Mouse (Mus musculus) neutrophil, adult 65 days (primary cell): ENCODE data around the gene Tmc4. TPM values are rescaled to one million over a fixed set of nuclear protein-coding genes. Genes with fewer than 3 reads are reported as not detected.

Experiments
- total RNA-seq: library from RNA; stranded (reverse); gene quantifications from 2 replicates; pipeline ENCODE4 v1.2.4, GENCODE M21; 2023

Tmc4 gene
- 18.1 and 19.3 TPM in 2 replicates for total RNA-seq

DNA sequence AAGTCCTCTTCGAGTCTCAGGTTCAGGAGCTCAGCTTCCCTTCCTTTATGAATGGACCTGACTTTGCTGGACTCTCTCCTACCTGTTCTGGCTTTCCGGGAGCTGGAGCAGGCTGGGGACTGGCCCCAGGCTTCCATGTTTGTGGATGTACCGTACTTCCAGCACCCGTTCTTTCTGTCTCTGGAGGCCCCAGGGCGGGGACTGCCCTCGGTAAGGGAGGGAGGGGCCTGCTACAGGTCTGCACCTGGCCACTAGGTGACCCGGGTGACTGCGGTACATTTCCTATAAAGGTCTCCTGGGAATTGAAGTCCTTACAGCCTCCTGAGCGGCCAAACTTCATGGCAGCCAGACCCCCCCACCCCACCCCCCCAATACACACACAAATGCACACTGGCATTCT lies at the start of gene Tmc4:
Gene Tmc4, minus strand, starts transcription at position 212 of the 400 bp plus-strand sequence.

DNA sequence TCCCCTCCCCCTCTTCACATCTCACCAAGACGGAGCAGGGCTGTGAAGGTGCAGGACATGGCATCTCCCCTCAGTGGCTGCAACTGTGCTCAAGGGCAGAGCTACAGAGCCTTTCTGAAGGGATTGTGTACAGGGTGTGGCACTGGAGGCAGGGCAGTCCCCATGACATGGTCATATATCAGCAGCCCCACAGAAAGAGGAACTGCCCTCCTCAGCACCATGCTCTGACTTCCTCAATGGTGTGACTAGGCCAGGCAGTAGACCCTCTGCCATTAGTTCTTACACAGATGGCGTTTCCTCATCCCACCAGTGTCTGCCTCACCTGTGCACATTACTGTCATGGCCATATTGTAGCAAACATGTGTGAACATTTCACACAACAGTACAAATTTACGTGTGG lies 42.9 kb upstream of the Tmc4 start, which contains the start of gene Pirb:
Gene Pirb, minus strand, starts transcription at position 124 of the 400 bp plus-strand sequence.

DNA sequence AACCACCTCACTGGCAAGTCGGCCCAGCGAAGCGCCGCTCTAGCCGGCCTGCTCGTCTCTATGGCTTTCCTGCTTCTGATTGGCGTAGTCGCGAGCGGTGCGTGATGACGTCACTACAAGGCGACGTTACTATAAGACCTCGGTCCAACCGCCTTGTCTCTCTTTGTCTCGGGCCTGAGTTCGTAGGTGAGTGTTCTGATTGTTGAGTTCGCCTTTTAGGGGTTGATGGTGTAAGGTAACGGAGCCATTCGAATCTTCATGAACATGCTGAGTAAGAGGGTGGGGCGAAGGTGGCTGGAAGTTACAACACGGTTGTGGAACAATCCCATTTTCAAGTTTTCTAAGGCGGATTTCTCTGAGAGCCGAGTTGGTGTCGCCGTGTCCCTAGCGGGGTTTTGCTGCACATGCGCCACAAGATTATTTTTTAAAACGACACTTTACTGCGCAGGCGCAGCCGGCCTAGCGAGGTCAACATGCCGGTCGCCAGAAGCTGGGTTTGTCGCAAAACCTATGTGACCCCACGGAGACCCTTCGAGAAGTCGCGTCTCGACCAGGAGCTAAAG lies 26.6 kb upstream of the Tmc4 start, which contains the start of gene Rps9:
Gene Rps9, plus strand, starts transcription at position 115 of the 563 bp plus-strand sequence.

DNA sequence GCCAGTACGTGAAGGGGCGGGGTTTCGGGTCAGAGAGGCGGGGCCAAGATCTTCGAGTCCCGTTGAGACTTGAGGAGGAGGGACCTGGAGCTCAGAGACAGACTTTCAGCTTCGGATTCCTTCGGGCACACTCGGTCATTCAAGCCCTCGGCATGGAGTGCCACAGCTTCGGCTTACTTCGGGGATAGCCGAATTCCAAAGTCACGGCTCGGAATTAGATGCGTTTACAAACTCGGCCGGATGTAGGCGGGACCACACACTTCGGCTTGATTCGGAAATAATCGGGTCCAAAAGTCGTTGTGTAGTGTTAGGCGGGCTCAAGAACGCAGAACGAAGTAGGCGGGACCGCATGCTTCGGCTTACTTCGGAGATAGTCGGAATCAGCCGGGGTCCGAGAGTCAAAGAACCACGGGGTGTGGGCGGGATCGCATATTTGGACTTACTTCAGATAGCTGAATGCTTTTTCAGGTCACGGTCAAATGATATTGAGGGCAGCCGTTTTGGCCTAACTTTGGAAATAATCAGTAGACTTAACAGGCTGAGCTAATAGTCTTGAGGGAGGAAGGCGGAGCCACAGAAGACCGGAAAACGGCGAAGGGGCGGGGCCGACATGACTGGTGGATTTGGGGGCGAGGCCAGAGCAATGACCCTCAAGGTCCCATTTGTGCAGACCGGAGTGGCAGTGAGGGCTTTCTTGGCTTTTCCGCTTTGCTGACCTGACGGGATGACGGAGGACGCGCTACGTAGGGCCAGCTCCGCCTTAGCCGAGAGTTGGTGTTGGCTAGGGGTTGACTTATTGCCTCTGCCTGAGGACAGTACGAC lies 15.8 kb upstream of the Tmc4 start, which contains the start of gene Mboat7:
Gene Mboat7, minus strand, starts transcription at position 537 of the 822 bp plus-strand sequence.

DNA sequence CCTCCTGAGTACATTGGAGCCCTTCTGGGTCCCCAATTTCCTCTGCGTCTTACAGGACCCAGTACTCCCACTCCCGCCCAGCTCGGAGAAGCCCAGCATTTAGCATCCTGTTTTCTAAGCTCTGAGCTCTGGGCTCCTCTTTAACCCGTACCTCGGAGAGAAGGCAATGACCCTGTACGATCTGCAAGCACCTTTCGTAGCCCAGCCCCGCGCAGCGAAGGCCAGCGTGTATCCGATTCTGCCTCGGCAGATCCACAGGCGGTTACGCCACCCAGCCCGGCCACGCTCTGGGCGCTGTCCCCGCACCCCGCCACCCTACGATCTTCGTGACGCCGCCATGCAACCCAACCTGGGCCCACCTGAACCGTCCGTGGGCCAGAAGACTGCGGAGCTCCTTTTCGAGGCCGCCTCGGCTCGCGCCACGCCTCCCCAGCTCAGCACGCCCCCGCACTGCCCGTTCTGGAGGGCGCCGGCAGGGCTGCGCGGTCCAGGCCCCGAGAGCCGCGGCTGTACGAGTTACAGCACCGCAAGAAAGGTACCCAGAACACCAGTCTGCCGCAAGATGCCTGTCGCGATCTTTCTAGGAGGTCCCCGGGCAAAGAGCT lies 15.1 kb upstream of the Tmc4 start, which contains the start of gene Tsen34:
Gene Tsen34, plus strand, starts transcription at position 482 of the 605 bp plus-strand sequence.

DNA sequence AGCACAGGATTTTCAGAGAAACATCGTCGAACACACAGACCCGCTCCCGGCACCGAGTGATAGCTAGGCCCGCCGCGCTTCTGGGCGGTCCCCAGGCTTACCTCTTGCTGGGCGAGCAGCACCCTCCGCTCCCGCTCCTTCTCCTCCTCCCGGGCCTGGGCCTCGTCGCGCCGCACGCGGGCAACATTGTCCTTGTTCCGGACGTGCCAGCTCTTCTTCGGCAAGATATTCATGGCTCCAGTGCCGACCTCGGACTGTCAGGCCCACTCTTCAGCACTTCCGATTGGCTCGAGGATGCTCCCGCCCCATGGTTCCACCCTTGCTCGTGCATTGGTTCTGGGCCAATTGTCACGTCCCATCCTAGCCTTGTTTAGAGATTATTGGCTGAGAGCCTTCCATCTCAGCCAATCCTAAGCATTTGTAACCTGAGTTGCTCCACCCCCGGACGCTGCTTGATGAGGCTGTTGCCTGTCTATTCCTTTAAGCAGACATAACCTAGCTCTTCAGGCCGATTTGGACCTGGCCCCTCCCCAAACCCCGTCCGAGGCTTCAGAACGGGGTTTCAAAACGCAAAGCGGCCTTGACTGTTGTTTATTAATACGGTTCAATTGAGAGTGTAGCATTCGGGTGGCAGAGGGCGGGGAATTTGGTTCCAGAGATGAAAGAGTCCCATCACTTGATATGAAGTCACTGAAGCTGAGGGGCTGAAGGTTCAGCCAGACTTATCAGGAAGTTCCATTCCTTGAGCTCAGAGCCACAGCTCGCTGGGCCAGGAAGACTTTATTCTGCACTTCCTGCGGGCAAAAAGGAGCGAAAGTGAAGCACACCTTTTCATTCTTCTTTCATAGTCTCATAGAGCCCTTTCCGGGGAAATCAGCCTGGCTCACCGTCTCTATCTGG lies 11.9 kb downstream of the Tmc4 start, which contains the start of gene Leng1:
Gene Leng1, minus strand, starts transcription at position 626 of the 900 bp plus-strand sequence.

DNA sequence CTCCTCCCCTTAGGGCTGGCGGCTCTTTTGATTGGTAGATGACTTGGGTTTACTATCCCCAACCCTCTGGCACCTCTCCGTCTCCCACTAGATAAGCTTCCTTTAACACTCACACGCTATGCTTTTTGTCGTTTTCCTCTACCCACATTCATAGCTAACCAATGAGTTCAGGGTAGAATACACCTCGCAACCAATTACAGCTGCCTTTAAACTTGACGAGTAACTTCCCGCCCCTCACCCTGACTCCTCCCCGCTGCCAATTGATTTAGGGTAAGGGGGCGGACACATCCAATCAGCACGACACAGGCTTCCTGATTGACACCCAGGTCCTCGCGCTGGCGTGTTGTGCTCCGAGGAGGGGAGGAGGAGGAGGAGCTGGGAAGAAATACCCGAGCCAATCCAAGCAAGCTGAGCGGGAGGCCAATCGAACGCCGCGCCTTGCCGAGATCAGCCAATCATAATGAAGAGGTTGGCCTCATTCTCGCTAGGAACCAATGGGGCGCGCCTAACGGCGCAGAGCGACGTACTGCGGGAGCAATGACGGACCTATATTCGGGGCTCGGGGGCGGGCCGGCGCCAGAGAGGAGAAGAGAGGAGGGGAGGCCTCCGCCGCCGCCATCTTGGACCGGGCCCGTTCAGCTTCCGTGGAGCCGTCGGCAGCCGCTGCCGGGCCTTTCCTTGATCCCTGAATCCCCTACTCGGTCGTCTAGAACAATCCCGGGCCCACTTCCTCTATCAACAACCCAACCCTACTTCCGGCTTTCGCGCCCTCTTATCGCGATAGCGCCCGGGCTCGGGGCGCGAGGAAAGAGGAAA lies 32.5 kb downstream of the Tmc4 start, which contains the start of gene Cnot3:
Gene Cnot3, plus strand, starts transcription at position 597 of the 816 bp plus-strand sequence.

DNA sequence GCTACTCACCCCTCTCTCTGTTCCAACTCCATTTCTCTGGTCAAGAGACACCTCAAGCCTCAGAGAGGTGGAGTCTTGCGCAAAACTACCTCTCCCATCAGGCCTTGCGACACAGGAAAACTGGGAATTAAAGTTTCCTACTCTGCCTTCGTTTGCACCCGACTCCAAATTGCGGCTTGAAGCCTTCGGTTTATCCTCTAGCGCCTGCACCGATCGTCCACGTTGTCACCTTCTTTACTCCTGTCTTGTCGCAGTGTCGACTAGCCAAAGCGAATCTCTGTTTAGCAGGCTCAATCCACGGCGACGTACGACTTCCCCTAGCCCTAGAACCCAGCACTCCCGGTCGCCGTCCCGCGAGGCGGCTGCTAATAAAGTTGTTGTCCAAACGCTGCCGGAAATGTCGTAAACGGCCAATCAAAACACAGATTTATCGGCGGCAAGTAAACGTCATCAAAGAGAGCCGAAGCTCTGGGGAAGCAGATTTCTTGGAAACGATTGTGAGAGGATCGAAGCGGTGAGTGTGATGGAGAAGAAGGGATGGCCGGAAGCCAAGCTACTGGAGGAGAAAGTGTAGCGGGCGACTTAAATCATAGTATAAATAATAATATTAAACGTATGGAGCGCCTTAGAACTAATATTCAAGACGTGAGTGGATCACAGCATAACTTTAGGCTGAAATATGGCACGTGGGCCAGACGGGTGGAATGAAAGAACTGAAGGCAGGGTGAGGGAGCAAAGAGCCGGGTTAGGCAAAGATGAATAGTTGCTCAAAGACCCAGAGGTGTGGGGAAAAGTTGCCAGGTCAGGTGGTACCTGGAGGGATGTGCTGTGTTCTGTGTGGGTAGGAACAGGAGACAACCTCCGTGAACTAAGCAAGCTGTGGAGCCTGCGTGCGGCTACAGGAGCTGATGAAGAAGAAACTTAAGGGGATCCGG lies 47.5 kb downstream of the Tmc4 start, which contains the start of the genes Tfpt and Prpf31:
Gene Tfpt, minus strand, starts transcription at position 387 of the 935 bp plus-strand sequence.
Gene Prpf31, plus strand, starts transcription at position 443 of the 935 bp plus-strand sequence.

DNA sequence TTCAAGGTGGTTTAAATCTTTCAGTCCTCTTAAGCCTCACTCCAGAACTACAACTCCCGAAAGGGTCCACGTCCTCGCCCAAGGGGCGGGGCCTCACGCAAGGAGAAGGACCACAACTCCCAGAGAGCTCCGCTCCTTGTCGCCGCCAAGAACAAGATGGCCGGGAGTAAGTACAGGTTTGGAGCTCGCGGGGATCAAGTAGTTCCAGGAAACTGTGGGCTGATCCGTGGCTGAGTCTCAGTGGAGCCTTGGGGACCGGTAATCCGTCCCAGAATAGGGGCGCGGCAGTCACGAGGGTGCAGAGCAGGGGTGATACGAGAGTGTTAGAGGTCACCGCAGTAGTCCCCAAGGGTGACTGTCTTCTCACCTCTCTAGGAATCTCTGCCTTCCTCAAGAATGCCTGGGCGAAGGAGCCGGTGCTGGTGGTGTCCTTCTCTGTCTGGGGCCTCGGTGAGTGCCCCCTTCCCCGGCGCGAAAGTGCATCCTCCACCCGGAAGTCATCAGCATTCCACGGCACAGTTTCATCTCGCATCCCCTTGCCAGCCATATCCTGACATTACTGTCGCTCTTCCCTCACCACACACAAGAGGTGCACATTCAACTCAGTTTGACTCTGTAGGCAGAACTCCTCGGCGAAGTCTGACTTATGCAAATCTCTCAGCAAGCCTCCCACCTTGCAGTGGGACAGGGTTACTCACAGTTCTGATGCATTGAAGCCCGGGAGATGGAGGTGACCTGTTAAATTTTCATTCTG lies 59.9 kb downstream of the Tmc4 start, which contains the start of gene Ndufa3:
Gene Ndufa3, plus strand, starts transcription at position 132 of the 754 bp plus-strand sequence.

DNA sequence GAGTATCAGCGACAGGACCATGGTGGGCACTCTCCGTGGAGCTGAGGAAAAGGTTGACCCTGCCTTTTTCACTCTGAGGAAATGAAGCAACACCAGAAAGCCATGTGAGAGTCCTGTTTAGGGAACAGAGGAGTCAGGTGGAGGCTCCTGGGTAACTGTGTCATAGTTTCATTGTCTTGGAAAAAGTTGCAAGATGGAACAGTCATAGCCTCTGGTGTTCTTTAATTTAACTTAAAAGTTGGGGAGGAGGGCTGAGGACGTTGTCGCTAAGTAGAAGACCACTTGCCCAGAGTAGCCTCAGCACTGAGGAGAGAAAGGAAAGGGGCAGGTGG lies 61.3 kb downstream of the Tmc4 start, which contains the start of gene Oscar:
Gene Oscar, minus strand, starts transcription at position 101 of the 332 bp plus-strand sequence.

Other genes starting within 250 kb of the Tmc4 start
- 52.4 and 54.9 TPM in 2 replicates for gene Tarm1, start 174.9 kb downstream of the Tmc4 start, total RNA-seq
- gene Oscar, start 61.4 kb downstream of the Tmc4 start, total RNA-seq: not detected in 2 replicates
- gene Ndufa3, start 60.2 kb downstream of the Tmc4 start, total RNA-seq: 255 and 302 TPM in 2 replicates
- 19.2 and 24.4 TPM in 2 replicates for gene Tfpt, start 47.6 kb downstream of the Tmc4 start, total RNA-seq
- gene Prpf31, start 47.6 kb downstream of the Tmc4 start, total RNA-seq: 23.5 and 27.7 TPM in 2 replicates
- gene Cnot3, start 32.3 kb downstream of the Tmc4 start, total RNA-seq: 72.2 and 93.0 TPM in 2 replicates
- 5.6 and 6.7 TPM in 2 replicates for gene Leng1, start 11.7 kb downstream of the Tmc4 start, total RNA-seq
- 35.7 and 48.3 TPM in 2 replicates for gene Tsen34, start 15.3 kb upstream of the Tmc4 start, total RNA-seq
- 184 and 188 TPM in 2 replicates for gene Mboat7, start 16.0 kb upstream of the Tmc4 start, total RNA-seq
- gene Rps9, start 26.4 kb upstream of the Tmc4 start, total RNA-seq: 964 and 1,181 TPM in 2 replicates
- 306 and 318 TPM in 2 replicates for gene Pirb, start 42.8 kb upstream of the Tmc4 start, total RNA-seq
- gene Gm15448, start 148.1 kb upstream of the Tmc4 start, total RNA-seq: 84.0 and 90.4 TPM in 2 replicates
- gene Pira2, start 167.5 kb upstream of the Tmc4 start, total RNA-seq: 69.3 and 76.6 TPM in 2 replicates
- gene Gm14548, start 220.6 kb upstream of the Tmc4 start, total RNA-seq: 135 and 156 TPM in 2 replicates
- gene Lilra6, start 237.9 kb upstream of the Tmc4 start, total RNA-seq: 99.8 and 101 TPM in 2 replicates